Mouse (Mus musculus) bone marrow macrophage, adult 2 months (primary cell): ENCODE data around the gene Aym1.

Source experiments
- CTCF ChIP-seq: IDR thresholded peaks from 2 replicates; pipeline ENCODE4 v1.5.1; 2012; ENCODE audit warnings: low read depth, mild to moderate bottlenecking, low read length, moderate library complexity
- POLR2A ChIP-seq: IDR thresholded peaks from 2 replicates; pipeline ENCODE4 v1.6.1; 2012; ENCODE audit warnings: mild to moderate bottlenecking, low read depth, low read length, borderline replicate concordance

GRCm38 (mm10) chr5:113365921-113366320, 8.8 kb downstream of the Aym1 start:
- TF ChIP-seq CTCF (peak; percentile 75), POLR2A (no peak)
